Mouse (Mus musculus) hindbrain, embryonic 15.5 days (tissue): ENCODE results near the gene Arl8a. TPM values are rescaled to one million over a fixed set of nuclear protein-coding genes. Genes with fewer than 3 reads are reported as not detected.
A peak's percentile ranks its signal among the peaks of the same experiment; 100 is the strongest.
"Not testable (repeated sequence)": the region's sequence is repeated elsewhere in the genome, so short reads cannot be mapped to it uniquely, and the experiment has no call there.

Experiments used
- ATAC-seq: fragments of 200-750 bp; cut with Nextera tagmentation; 2 replicates; pipeline ENCODE4 v1.8.0; 2017; ENCODE audit warnings: low read depth, moderate number of reproducible peaks, moderate TSS enrichment; ENCODE audit not compliant: low FRiP score
- H3K27ac ChIP-seq: fragments of 300-500 bp; sonication (generic); replicated peaks from 2 replicates; pipeline ENCODE4 v1.5.1; 2015; ENCODE audit warnings: mild to moderate bottlenecking, inconsistent platforms
- H3K27me3 ChIP-seq: fragments of 300-500 bp; sonication (generic); 2 replicates; pipeline ENCODE4 v1.6.1; 2015; ENCODE audit warnings: control low read depth, inconsistent platforms
- H3K36me3 ChIP-seq: fragments of 300-500 bp; sonication (generic); 2 replicates; pipeline ENCODE4 v1.6.1; 2015; ENCODE audit warnings: control low read depth, inconsistent platforms
- H3K4me1 ChIP-seq: fragments of 300-500 bp; sonication (generic); replicated peaks from 2 replicates; pipeline ENCODE4 v1.6.1; 2015; ENCODE audit warnings: control low read depth, inconsistent platforms
- H3K4me2 ChIP-seq: fragments of 300-500 bp; sonication (generic); 2 replicates; pipeline ENCODE4 v1.6.1; 2015; ENCODE audit warnings: moderate library complexity, mild to moderate bottlenecking, inconsistent platforms
- H3K4me3 ChIP-seq: fragments of 300-500 bp; sonication (generic); 2 replicates; pipeline ENCODE4 v1.5.1; 2015; ENCODE audit warnings: mild to moderate bottlenecking, inconsistent platforms
- H3K9ac ChIP-seq: fragments of 300-500 bp; sonication (generic); 2 replicates; pipeline ENCODE4 v1.6.1; 2015; ENCODE audit warnings: inconsistent platforms
- H3K9me3 ChIP-seq: fragments of 300-500 bp; sonication (generic); 2 replicates; pipeline ENCODE4 v1.6.1; 2016; ENCODE audit warnings: control low read depth, inconsistent platforms
- WGBS: fragments of 180-500 bp; shearing (Covaris S2); methylation state at CpG from one replicate; pipeline ENCODE4 v1.1.7; 2015; 5-methylcytosine and 5-hydroxymethylcytosine counted together
- polyA plus RNA-seq: library from polyadenylated mRNA; unstranded; fragments of >200 nt; fragmentation: Nextera tagmentation; extraction: Ambion mirVana; gene quantifications from 2 replicates; pipeline ENCODE4 v1.2.1, GENCODE M21; 2015

The Arl8a gene
- polyA plus RNA-seq, 1 experiment from 2014 or later: 418 TPM

DNA sequence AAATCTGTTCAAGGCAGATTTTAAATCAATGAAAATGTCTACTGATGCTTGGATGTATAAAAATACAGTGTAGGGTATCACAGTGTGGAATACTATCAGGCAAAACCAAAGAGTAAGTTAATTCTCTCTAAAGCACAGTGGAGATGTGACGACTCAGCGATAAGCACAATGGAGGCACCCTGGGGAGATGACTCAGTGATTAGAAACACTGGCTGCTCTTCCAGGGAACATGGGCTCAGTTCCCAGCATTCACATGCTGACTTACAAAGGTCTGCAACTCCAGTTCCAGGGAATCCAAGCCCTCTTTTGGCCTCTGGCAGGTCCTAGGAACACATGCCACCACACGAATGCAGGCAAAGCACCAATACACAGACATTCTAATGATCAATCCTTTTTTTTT lies 41.6 kb downstream of the Arl8a start:
- Histone ChIP-seq H3K9me3 (no peaks in the 10 kb centered on the region), H3K27ac (no peak overlapping the region), H3K4me1 (0 out of 2 replicates have a peak, but pooled peaks cover 5% of the 10 kb centered on the region), H3K4me3 (no peak overlapping the region), H3K4me2 (no peak overlapping the region), H3K9ac (no peak overlapping the region), H3K36me3 (no peaks in the 10 kb centered on the region), H3K27me3 (no peaks in the 10 kb centered on the region)
- 10% methylated on average over 3 of the region's 3 CpGs for WGBS
- ATAC-seq: no peak

DNA sequence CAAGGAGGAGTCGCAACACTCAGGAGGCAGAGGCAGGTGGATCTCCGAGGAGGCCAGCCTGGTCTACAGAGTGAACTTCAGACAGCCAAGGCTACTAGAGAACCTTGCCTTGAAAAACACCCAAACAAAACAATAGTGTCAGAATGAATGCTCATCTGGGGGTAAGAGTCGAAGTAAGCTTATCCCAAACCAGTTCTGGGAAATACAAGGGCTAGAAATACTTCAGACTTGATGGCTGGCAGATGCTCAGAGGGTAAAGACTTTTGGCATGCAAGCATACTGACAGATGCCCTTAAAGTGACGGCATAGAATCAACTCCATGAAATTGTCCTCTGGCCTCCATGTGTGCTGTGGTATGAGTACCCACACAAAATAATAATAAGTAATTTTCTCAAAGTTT lies 42.6 kb downstream of the Arl8a start:
- H3K9ac ChIP-seq: no peak overlapping the region
- no peak overlapping the region for H3K4me3 ChIP-seq
- H3K9me3 ChIP-seq: no peaks in the 10 kb centered on the region
- no peak overlapping the region for H3K4me2 ChIP-seq
- no peaks in the 10 kb centered on the region for H3K27me3 ChIP-seq
- 0 out of 2 replicates have a peak, but pooled peaks cover 5% of the 10 kb centered on the region for H3K4me1 ChIP-seq
- 95% methylated on average over 4 of the region's 4 CpGs for WGBS
- no peak for ATAC-seq
- H3K36me3 ChIP-seq: no peaks in the 10 kb centered on the region
- no peak overlapping the region for H3K27ac ChIP-seq

DNA sequence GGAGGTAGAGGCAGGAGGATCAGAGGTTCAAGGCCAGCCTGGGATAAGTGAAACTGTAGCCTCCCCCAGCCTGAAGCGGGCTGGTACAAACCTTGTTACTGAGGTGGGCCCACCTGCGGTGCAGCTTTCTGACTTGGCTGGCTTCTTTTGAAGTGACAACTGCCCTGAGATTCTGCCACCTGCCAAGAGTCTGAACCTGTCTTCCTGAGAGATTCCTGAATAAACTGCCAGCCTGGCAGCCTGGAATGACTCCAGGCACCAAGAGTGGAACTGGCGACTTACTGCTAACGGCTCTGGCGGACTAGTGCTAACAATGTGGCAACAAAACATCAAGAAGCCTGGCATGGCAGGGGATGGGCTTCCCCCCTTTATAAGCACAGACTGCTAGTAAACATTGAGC lies 47.7 kb downstream of the Arl8a start:
- not testable (repeated sequence) for H3K4me1 ChIP-seq, H3K36me3 ChIP-seq, H3K4me2 ChIP-seq, H3K9ac ChIP-seq, H3K4me3 ChIP-seq, H3K27me3 ChIP-seq, ATAC-seq, H3K9me3 ChIP-seq, H3K27ac ChIP-seq
- WGBS: 72% methylated on average over 5 of the region's 5 CpGs

DNA sequence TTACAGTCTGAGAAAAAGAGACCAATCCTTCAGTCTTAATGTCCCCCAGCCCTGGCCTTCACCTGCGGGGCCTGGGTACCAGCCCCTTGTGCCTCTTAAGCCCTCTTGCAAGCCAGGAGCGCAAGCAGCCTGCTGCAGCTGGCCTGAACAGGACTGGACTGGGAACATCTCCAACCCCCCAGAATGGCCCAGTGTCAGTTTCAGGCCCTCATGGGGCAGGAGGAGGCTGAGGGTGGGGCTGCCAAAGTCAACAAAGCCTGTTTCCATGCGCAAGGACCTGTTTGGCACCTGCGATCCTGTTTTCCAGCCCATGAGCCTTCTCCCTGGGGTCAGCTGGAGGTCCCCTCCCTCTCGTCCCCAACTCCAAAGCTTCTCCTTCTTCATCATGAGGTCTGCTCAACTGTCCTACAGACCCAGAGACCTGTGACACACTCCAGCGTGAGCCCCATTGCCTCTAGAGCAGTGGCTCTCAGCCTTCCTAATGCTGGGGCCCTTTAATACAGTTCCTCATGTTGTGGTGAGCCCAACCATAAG lies 49.4 kb downstream of the Arl8a start:
- Histone ChIP-seq H3K9me3 (no peaks in the 10 kb centered on the region), H3K36me3 (no peaks in the 10 kb centered on the region), H3K4me2 (no peak overlapping the region), H3K4me1 (peaks cover 7% of the 10 kb centered on the region), H3K9ac (no peak overlapping the region), H3K4me3 (no peak overlapping the region), H3K27ac (no peak overlapping the region), H3K27me3 (no peaks in the 10 kb centered on the region)
- no peak for ATAC-seq
- 87% methylated on average over 6 of the region's 6 CpGs for WGBS

DNA sequence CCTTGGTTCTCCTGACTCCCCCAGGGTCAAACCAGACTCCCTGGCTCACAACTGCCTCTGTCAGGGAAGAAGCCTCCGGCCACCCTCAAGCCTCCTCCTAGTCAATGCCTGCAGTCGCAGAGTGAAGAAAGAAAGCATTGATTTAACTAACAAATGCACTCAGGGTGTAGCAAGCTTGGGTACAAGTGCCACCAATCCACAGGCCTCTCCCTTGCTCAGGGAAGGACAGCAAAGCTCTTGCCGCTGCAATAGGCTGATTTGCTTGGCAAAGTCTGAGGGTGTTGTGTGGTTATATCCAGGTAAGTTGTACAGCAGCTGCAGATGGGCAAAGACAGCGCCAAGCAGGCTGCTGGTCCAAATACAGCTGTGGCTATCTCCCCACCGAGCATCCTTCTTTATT lies 51.8 kb downstream of the Arl8a start:
- H3K36me3 ChIP-seq: no peaks in the 10 kb centered on the region
- ATAC-seq: no peak
- no peak overlapping the region for H3K9ac ChIP-seq
- H3K9me3 ChIP-seq: no peaks in the 10 kb centered on the region
- H3K4me3 ChIP-seq: no peak overlapping the region
- H3K4me2 ChIP-seq: no peak overlapping the region
- H3K27me3 ChIP-seq: no peaks in the 10 kb centered on the region
- no peak overlapping the region for H3K27ac ChIP-seq
- WGBS: 30% methylated on average over 5 of the region's 5 CpGs
- H3K4me1 ChIP-seq: peaks cover 7% of the 10 kb centered on the region

DNA sequence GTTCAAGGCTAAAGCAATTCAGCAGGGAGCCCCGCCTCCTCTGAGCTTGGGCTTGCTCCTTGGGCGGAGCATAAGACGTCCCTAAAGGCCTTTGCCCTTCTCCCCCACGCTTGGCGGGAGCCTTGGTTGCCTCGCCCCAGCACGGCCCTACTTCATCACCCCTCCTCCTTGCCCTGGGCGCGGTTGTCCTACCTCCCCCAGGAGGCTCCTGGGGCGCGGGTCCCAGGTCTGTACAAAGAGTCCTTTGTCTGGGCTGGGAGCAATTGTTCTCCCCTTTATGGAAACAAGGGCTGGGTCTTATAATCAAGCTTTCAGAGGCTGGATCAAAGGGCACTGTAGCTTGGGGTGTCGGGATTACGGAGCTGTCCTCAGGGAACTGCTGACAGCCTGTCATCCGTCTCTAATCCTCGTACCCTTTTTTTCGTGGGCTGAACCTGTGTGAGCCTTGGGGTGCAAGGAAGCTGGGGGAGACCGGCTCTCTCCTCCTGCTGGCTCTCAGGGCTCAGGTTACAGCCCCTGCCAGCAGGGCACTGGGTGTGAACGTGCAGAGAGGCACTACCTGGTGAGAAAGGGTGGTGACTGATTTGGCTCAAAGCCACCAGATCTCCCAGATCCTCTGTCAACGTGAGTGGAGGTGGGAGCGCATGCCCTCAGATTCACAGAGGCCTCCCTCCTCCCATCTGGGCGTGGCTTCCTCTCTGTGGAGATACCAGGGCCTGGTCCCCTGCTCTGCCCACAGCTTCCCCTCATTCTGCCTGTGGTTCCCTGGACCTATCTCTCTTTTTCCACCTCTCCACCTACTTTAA lies 52.6 kb downstream of the Arl8a start:
- H3K27ac ChIP-seq: no peak overlapping the region
- H3K36me3 ChIP-seq: no peaks in the 10 kb centered on the region
- H3K9me3 ChIP-seq: no peaks in the 10 kb centered on the region
- H3K4me1 ChIP-seq: peaks cover 7% of the 10 kb centered on the region
- H3K27me3 ChIP-seq: no peaks in the 10 kb centered on the region
- WGBS: 6% methylated on average over 21 of the region's 21 CpGs
- 0 out of 2 replicates have a peak, but pooled peaks have one; percentile 23 for ATAC-seq
- H3K4me3 ChIP-seq: no peak overlapping the region
- H3K9ac ChIP-seq: no peak overlapping the region
- H3K4me2 ChIP-seq: peak overlapping the region; percentile 37

DNA sequence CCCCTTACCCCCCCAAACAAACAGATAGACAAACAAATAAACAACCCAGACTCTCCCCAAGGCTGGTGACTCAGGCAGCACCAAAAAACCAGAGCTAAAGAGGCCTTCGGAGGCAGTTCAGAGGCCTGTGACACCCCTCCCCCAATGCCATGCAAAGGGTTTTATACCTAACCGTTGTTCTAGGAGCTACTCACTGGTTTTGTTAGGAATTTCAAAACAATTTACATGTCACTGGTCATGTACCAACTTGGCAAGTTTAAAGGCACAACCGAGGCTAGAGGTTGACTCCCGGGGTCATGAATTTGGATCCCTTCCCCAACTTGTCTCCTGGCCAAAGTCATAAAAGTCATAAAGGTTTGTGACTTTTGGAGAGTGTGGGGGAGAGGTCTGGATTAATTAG lies 53.8 kb downstream of the Arl8a start:
- 84% methylated on average over 4 of the region's 4 CpGs for WGBS
- no peak overlapping the region for H3K4me2 ChIP-seq
- no peaks in the 10 kb centered on the region for H3K36me3 ChIP-seq
- no peak overlapping the region for H3K27ac ChIP-seq
- H3K4me3 ChIP-seq: no peak overlapping the region
- H3K9ac ChIP-seq: no peak overlapping the region
- no peak for ATAC-seq
- no peaks in the 10 kb centered on the region for H3K27me3 ChIP-seq
- no peaks in the 10 kb centered on the region for H3K9me3 ChIP-seq
- H3K4me1 ChIP-seq: peaks cover 7% of the 10 kb centered on the region

DNA sequence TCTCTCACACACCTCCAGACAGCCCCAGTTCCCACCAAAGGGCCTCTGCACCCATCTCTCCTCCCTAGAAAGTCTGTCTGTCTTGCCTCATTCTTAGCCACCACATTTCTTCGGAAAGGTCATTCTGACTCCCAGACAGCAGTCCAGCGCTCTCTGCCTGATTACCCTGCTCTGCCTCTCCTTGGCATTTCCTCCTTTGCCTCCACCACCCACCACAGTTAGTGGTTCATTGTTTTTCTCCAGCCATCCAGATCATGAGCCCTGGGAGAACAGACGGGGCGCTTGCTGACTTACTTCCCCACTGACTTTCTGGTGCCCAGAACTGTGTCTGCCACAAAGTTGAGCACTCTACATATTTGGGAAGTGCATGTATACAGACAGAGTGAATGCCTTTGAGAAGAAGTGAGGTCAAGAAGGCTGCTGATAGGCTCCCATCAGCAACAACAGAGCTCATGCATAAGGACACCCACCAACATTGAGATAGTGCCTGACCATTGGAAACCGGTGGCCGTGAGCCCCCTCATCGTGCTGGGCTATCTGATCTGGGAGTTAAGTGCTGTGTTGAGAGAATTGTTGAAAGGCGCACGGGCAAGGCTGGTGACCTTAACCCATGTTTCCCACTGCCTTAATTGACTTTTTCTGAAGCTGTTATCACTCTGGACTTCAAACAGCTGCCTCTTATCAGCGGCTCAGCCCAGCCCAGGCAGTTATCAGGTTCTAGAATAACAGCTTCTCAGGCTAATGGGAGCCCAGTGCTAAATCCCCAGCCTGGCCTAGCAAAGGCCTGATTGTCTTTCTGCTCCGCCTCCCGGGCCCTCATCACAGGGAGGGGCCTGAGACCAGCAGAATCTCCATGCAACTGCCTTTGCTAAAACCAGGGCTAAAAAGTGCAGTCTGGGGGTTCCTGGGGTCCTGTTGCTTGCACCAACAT lies 57.8 kb downstream of the Arl8a start:
- H3K9me3 ChIP-seq: no peaks in the 10 kb centered on the region
- H3K4me2 ChIP-seq: no peak overlapping the region
- H3K27ac ChIP-seq: no peak overlapping the region
- no peak overlapping the region for H3K9ac ChIP-seq
- WGBS: 42% methylated on average over 12 of the region's 12 CpGs
- no peaks in the 10 kb centered on the region for H3K27me3 ChIP-seq
- H3K4me1 ChIP-seq: peaks cover under 1% of the 10 kb centered on the region; the same call in 1 of the 2 replicates
- no peak for ATAC-seq
- H3K4me3 ChIP-seq: no peak overlapping the region
- H3K36me3 ChIP-seq: no peaks in the 10 kb centered on the region

DNA sequence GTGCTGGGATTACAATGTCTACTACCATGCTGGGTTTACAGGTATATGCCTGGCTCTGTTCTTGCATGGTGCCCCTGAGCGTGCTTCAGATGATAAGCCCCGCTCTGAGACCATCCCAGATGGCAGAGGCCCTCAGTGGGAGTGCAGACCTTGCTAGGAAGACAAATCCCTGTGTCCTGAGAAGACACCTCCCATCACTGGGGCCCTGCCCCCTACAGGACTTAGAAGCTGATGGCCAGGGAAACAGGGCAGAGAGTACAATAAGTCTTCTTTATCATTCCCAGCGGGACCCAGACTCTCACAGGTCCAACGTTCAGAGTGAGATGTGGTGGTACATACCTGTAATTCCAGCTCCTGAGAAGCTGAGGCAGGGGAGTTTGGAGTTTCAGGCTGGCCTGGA lies 58.6 kb downstream of the Arl8a start:
- H3K4me3 ChIP-seq: no peak overlapping the region
- H3K4me2 ChIP-seq: no peak overlapping the region
- no peaks in the 10 kb centered on the region for H3K36me3 ChIP-seq
- WGBS: 66% methylated on average over 4 of the region's 4 CpGs
- no peaks in the 10 kb centered on the region for H3K27me3 ChIP-seq
- H3K4me1 ChIP-seq: no peaks in the 10 kb centered on the region
- H3K9ac ChIP-seq: no peak overlapping the region
- no peak for ATAC-seq
- H3K27ac ChIP-seq: no peak overlapping the region
- H3K9me3 ChIP-seq: no peaks in the 10 kb centered on the region

Other genes with a start within 250 kb of the Arl8a start
- 15.1 and 15.8 TPM in 2 replicates for gene Ppp1r12b, start 190.9 kb upstream of the Arl8a start, polyA plus RNA-seq
- 12.8 and 15.0 TPM in 2 replicates for gene Ube2t, start 184.3 kb upstream of the Arl8a start, polyA plus RNA-seq
- 1.2 and 1.4 TPM in 2 replicates for gene Lgr6, start 41.5 kb upstream of the Arl8a start, polyA plus RNA-seq
- 0.29 and 0.45 TPM in 2 replicates for gene Ptpn7, start 14.1 kb upstream of the Arl8a start, polyA plus RNA-seq
- gene Gpr37l1, start 20.9 kb downstream of the Arl8a start, polyA plus RNA-seq: 1.4 and 2.5 TPM in 2 replicates
- 0.45 and 0.62 TPM in 2 replicates for gene Elf3, start 111.7 kb downstream of the Arl8a start, polyA plus RNA-seq
- gene Rnpep, start 137.3 kb downstream of the Arl8a start, polyA plus RNA-seq: 102 and 106 TPM in 2 replicates
- gene Timm17a, start 167.0 kb downstream of the Arl8a start, polyA plus RNA-seq: 159 and 171 TPM in 2 replicates
- gene Lmod1, start 178.0 kb downstream of the Arl8a start, polyA plus RNA-seq: 0.35 and 0.47 TPM in 2 replicates
- 116 and 126 TPM in 2 replicates for gene Shisa4, start 228.4 kb downstream of the Arl8a start, polyA plus RNA-seq